Mouse (Mus musculus): ENCODE data around the gene Naglu. TPM values are rescaled to one million over a fixed set of nuclear protein-coding genes. Genes with fewer than 3 reads are reported as not detected.

Gene Naglu
- polyA plus RNA-seq, 1 experiment from 2014 or later = 18.9 TPM

- Histone ChIP-seq H3K4me3 (ENCODE audit: low read depth, low read length) (no peak overlapping the region), H3K9me3 (ENCODE audit: low read length) (no peaks in the 10 kb centered on the region), H3K9ac (replicated peaks; ENCODE audit: low read depth) (no peak overlapping the region), H3K4me1 (ENCODE audit: insufficient read depth, low read depth, low read length) (peaks cover 60% of the 10 kb centered on the region), H3K27me3 (replicated peaks; ENCODE audit: insufficient read depth, low read length) (no peaks in the 10 kb centered on the region), H3K27ac (ENCODE audit: low read length) (peak overlapping the region; percentile 90), H3K4me2 (replicated peaks; ENCODE audit: low read depth, low read length) (no peak overlapping the region), H3K36me3 (ENCODE audit: insufficient read depth, low read length) (peaks cover 8% of the 10 kb centered on the region; the same call in 1 of the 2 replicates)
- ATAC-seq = no peak
- DNase-seq (ENCODE audit: low spot score) = no peak
- TF ChIP-seq EP300 (IDR thresholded peaks at IDR 0.05) = no peak
- no peak for TF ChIP-seq CTCF (IDR thresholded peaks at IDR 0.05)
- WGBS = 85% methylated on average over 10 of the region's 10 CpGs
Observed at GRCm38 (mm10) chr11:101059473-101059872, 10.3 kb upstream of the Naglu start.

- no peak overlapping the region for H3K4me2 ChIP-seq (replicated peaks; ENCODE audit: low read depth, low read length)
- H3K4me1 ChIP-seq (ENCODE audit: insufficient read depth, low read depth, low read length) = peaks cover 60% of the 10 kb centered on the region
- H3K9me3 ChIP-seq (ENCODE audit: low read length) = no peaks in the 10 kb centered on the region
Observed at GRCm38 (mm10) chr11:101060126-101060525, 9.7 kb upstream of the Naglu start.

GRCm38 (mm10) chr11:101061049-101061448 lies 8.8 kb upstream of the Naglu start:
- H3K36me3 ChIP-seq (ENCODE audit: insufficient read depth, low read length) = no peaks in the 10 kb centered on the region
- ATAC-seq (no peak), DNase-seq (ENCODE audit: low spot score) (no peak)
- WGBS = 88% methylated on average over 5 of the region's 5 CpGs
- no peaks in the 10 kb centered on the region for H3K9me3 ChIP-seq (ENCODE audit: low read length)
- H3K27me3 ChIP-seq (replicated peaks; ENCODE audit: insufficient read depth, low read length) = no peaks in the 10 kb centered on the region
- no peak overlapping the region for H3K4me2 ChIP-seq (replicated peaks; ENCODE audit: low read depth, low read length)
- no peak for TF ChIP-seq CTCF (IDR thresholded peaks at IDR 0.05)
- no peak for TF ChIP-seq EP300 (IDR thresholded peaks at IDR 0.05)
- peaks cover 56% of the 10 kb centered on the region for H3K4me1 ChIP-seq (ENCODE audit: insufficient read depth, low read depth, low read length)
- H3K27ac ChIP-seq (ENCODE audit: low read length) = peak overlapping the region; percentile 97; the same call in 1 of the 2 replicates
- no peak overlapping the region for H3K4me3 ChIP-seq (ENCODE audit: low read depth, low read length)
- no peak overlapping the region for H3K9ac ChIP-seq (replicated peaks; ENCODE audit: low read depth)

More at GRCm38 (mm10) chr11:101060126-101060525, 9.7 kb upstream of the Naglu start:
- Histone ChIP-seq H3K4me3 (ENCODE audit: low read depth, low read length) (no peak overlapping the region), H3K9ac (replicated peaks; ENCODE audit: low read depth) (no peak overlapping the region), H3K27me3 (replicated peaks; ENCODE audit: insufficient read depth, low read length) (no peaks in the 10 kb centered on the region), H3K27ac (ENCODE audit: low read length) (peak overlapping the region; percentile 90), H3K36me3 (ENCODE audit: insufficient read depth, low read length) (peaks cover 5% of the 10 kb centered on the region; the same call in 1 of the 2 replicates)
- TF ChIP-seq EP300 (IDR thresholded peaks at IDR 0.05) (peak; percentile 49; the same call in 1 of the 2 replicates), CTCF (IDR thresholded peaks at IDR 0.05) (no peak)
- 15% methylated on average over 8 of the region's 8 CpGs for WGBS
- DNase-seq (ENCODE audit: low spot score) (peak; percentile 85), ATAC-seq (0 out of 2 replicates have a peak, but pooled peaks have one; percentile 3)

GRCm38 (mm10) chr11:101062165-101062884 lies 7.5 kb upstream of the Naglu start:
- Histone ChIP-seq H3K9ac (replicated peaks; ENCODE audit: low read depth) (no peak overlapping the region), H3K27ac (ENCODE audit: low read length) (peak overlapping the region; percentile 97)
- WGBS = 56% methylated on average over 12 of the region's 12 CpGs

GRCm38 (mm10) chr11:101062971-101063675 lies 6.7 kb upstream of the Naglu start:
- ATAC-seq (no peak; the same call in 1 of the 2 replicates), DNase-seq (ENCODE audit: low spot score) (no peak)
- H3K4me2 ChIP-seq (replicated peaks; ENCODE audit: low read depth, low read length) = peak overlapping the region; percentile 27
- no peaks in the 10 kb centered on the region for H3K9me3 ChIP-seq (ENCODE audit: low read length)
- peaks cover 50% of the 10 kb centered on the region for H3K4me1 ChIP-seq (ENCODE audit: insufficient read depth, low read depth, low read length)
- 52% methylated on average over 14 of the region's 14 CpGs for WGBS
- H3K4me3 ChIP-seq (ENCODE audit: low read depth, low read length) = no peak overlapping the region
- peak overlapping the region; percentile 97 for H3K27ac ChIP-seq (ENCODE audit: low read length)
- no peaks in the 10 kb centered on the region for H3K36me3 ChIP-seq (ENCODE audit: insufficient read depth, low read length)
- H3K27me3 ChIP-seq (replicated peaks; ENCODE audit: insufficient read depth, low read length) = no peaks in the 10 kb centered on the region
- no peak for TF ChIP-seq CTCF (IDR thresholded peaks at IDR 0.05)
- TF ChIP-seq EP300 (IDR thresholded peaks at IDR 0.05) = no peak
- no peak overlapping the region for H3K9ac ChIP-seq (replicated peaks; ENCODE audit: low read depth)

More at GRCm38 (mm10) chr11:101062165-101062884, 7.5 kb upstream of the Naglu start:
- TF ChIP-seq CTCF (IDR thresholded peaks at IDR 0.05) (peak; percentile 38), EP300 (IDR thresholded peaks at IDR 0.05) (no peak)
- H3K9me3 ChIP-seq (ENCODE audit: low read length) = no peaks in the 10 kb centered on the region
- peak; percentile 58 for DNase-seq (ENCODE audit: low spot score)
- no peak overlapping the region for H3K4me2 ChIP-seq (replicated peaks; ENCODE audit: low read depth, low read length)
- no peaks in the 10 kb centered on the region for H3K36me3 ChIP-seq (ENCODE audit: insufficient read depth, low read length)
- no peaks in the 10 kb centered on the region for H3K27me3 ChIP-seq (replicated peaks; ENCODE audit: insufficient read depth, low read length)
- no peak overlapping the region for H3K4me3 ChIP-seq (ENCODE audit: low read depth, low read length)
- no peak for ATAC-seq
- peaks cover 53% of the 10 kb centered on the region for H3K4me1 ChIP-seq (ENCODE audit: insufficient read depth, low read depth, low read length)

- Histone ChIP-seq H3K4me2 (replicated peaks; ENCODE audit: low read depth, low read length) (peak overlapping the region; percentile 27), H3K27me3 (replicated peaks; ENCODE audit: insufficient read depth, low read length) (no peaks in the 10 kb centered on the region), H3K36me3 (ENCODE audit: insufficient read depth, low read length) (no peaks in the 10 kb centered on the region), H3K4me3 (ENCODE audit: low read depth, low read length) (no peak overlapping the region), H3K9ac (replicated peaks; ENCODE audit: low read depth) (no peak overlapping the region), H3K4me1 (ENCODE audit: insufficient read depth, low read depth, low read length) (peaks cover 43% of the 10 kb centered on the region), H3K27ac (ENCODE audit: low read length) (peak overlapping the region; percentile 97), H3K9me3 (ENCODE audit: low read length) (no peaks in the 10 kb centered on the region)
- WGBS = 6% methylated on average over 12 of the region's 12 CpGs
- TF ChIP-seq CTCF (IDR thresholded peaks at IDR 0.05) (no peak), EP300 (IDR thresholded peaks at IDR 0.05) (peak; percentile 88)
- DNase-seq (ENCODE audit: low spot score) = peak; percentile 97
- peak; percentile 91 for ATAC-seq
Observed at GRCm38 (mm10) chr11:101063676-101064327, 6.0 kb upstream of the Naglu start.

Measured in lung, postnatal 0 days (tissue).